Mouse (Mus musculus): ENCODE data around the gene Pls1.

Gene Pls1

GRCm38 (mm10) chr9:95708943-95709342 lies 136.2 kb downstream of the Pls1 start:
- DNase-seq (ENCODE audit: extremely low spot score, low read depth, low spot score): no peak

- DNase-seq (ENCODE audit: extremely low spot score, low read depth, low spot score): no peak
These were observed 139.7 kb downstream of the Pls1 start for GRCm38 (mm10) chr9:95705371-95705770.

DNA sequence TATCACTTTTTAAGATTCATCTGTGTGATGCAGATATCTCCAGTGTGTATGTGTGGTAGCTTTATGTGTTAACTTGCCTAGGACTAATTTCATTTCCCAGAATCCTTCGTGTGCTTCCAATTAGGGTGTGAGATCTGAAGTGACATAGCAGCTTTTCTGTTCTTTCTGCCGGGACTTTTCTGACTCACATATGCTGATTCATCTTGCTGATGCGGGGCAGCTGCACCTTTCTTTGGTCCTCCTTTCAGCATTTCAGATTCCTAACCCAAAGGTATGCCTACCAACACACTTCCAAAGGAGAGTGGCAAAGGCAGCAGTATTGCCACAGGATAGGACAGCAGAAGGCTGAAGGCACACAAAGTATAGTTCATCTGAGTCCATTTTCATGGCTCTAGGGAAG lies 141.0 kb downstream of the Pls1 start:
- DNase-seq (ENCODE audit: extremely low spot score, low read depth, low spot score): no peak
